20 mouse cellular contexts compared by ENCODE assay signal in genomic region chr13:114091231-114091630, GRCm38 (mm10).
DNase-seq lines count a peak whose midpoint lies in the region; ATAC-seq lines count a peak whose summit lies in the region.
"Had no signal": no experiment of that assay in that cellular context is flagged by ENCODE, and none has a peak within 500 bp of the region (broad histone marks: within the 10 kb centered on the region; RNA-seq: fewer than 3 reads in every experiment).

No protein-coding gene starts in this region.

- H3K27me3 ChIP-seq in embryonic facial prominence, embryonic 11.5 days (ENCODE audit: control insufficient read depth, insufficient read depth, low read length): no peaks in the 10 kb centered on the region
- no peaks in the 10 kb centered on the region for H3K27me3 ChIP-seq in limb, embryonic 11.5 days (ENCODE audit: control insufficient read depth, insufficient read depth, low read length)
- no peaks in the 10 kb centered on the region for H3K27me3 ChIP-seq in kidney, embryonic 15.5 days
- H3K27me3 ChIP-seq in neural tube, embryonic 15.5 days (replicated peaks): no peaks in the 10 kb centered on the region
- no peaks in the 10 kb centered on the region for H3K27me3 ChIP-seq in hindbrain, embryonic 16.5 days (replicated peaks; ENCODE audit: control insufficient read depth, insufficient read depth, low read length)
- H3K27me3 ChIP-seq: CH12.LX; forebrain, embryonic 13.5 days had no signal

- H3K4me3 ChIP-seq in embryonic facial prominence, embryonic 11.5 days (ENCODE audit: low read depth, low read length): no peak overlapping the region
- no peak overlapping the region for H3K4me3 ChIP-seq in limb, embryonic 11.5 days (ENCODE audit: low read depth, low read length)
- no peak overlapping the region for H3K4me3 ChIP-seq in kidney, embryonic 15.5 days (replicated peaks)
- H3K4me3 ChIP-seq in neural tube, embryonic 15.5 days (replicated peaks): no peak overlapping the region
- H3K4me3 ChIP-seq in hindbrain, embryonic 16.5 days (ENCODE audit: low read length): no peak overlapping the region
- H3K4me3 ChIP-seq: forebrain, embryonic 13.5 days; heart, embryonic 10.5 days had no signal

- DNase-seq in heart, adult 11 months: peak; percentile 79
- no peak for DNase-seq in heart, postnatal 25 days (ENCODE audit: low spot score)
- peak; percentile 53 for DNase-seq in embryonic facial prominence, embryonic 11.5 days (ENCODE audit: low spot score)
- DNase-seq in limb, embryonic 11.5 days (ENCODE audit: low spot score): peak; percentile 31
- DNase-seq in adrenal gland, postnatal 25 days: no peak
- DNase-seq: adrenal gland, adult 2 months; cerebellum, adult 11 months; cerebellum, adult 8-10 months; cerebellum, postnatal 14 days; gastrocnemius, postnatal 36 days; heart, adult 18-20 months; heart, postnatal 10 days had no signal

- 47% methylated on average over 9 of the region's 9 CpGs for WGBS in embryonic facial prominence, embryonic 11.5 days
- 31% methylated on average over 9 of the region's 9 CpGs for WGBS in limb, embryonic 11.5 days
- WGBS in kidney, embryonic 15.5 days: 77% methylated on average over 9 of the region's 9 CpGs
- 84% methylated on average over 9 of the region's 9 CpGs for WGBS in neural tube, embryonic 15.5 days
- 85% methylated on average over 9 of the region's 9 CpGs for WGBS in hindbrain, embryonic 16.5 days

- intact Hi-C loops in heart, postnatal 25 days (cut with DNase I): no loop called here

- no peak overlapping the region for H3K4me2 ChIP-seq in embryonic facial prominence, embryonic 11.5 days (ENCODE audit: low read depth, low read length)
- H3K4me2 ChIP-seq in limb, embryonic 11.5 days (ENCODE audit: low read depth, severe bottlenecking): no peak overlapping the region
- no peak overlapping the region for H3K4me2 ChIP-seq in kidney, embryonic 15.5 days
- no peak overlapping the region for H3K4me2 ChIP-seq in neural tube, embryonic 15.5 days
- no peak overlapping the region for H3K4me2 ChIP-seq in hindbrain, embryonic 16.5 days (ENCODE audit: low read length)
- H3K4me2 ChIP-seq: forebrain, embryonic 13.5 days; hindbrain, embryonic 14.5 days had no signal

- no peaks in the 10 kb centered on the region for H3K36me3 ChIP-seq in embryonic facial prominence, embryonic 11.5 days (replicated peaks; ENCODE audit: control insufficient read depth, insufficient read depth, low read depth, low read length)
- H3K36me3 ChIP-seq in limb, embryonic 11.5 days (ENCODE audit: control insufficient read depth, insufficient read depth, low read length): 0 out of 2 replicates have a peak, but pooled peaks cover 2% of the 10 kb centered on the region
- 0 out of 2 replicates have a peak, but pooled peaks cover 3% of the 10 kb centered on the region for H3K36me3 ChIP-seq in kidney, embryonic 15.5 days
- H3K36me3 ChIP-seq in neural tube, embryonic 15.5 days: no peaks in the 10 kb centered on the region
- no peaks in the 10 kb centered on the region for H3K36me3 ChIP-seq in hindbrain, embryonic 16.5 days (ENCODE audit: control insufficient read depth, insufficient read depth, low read length)
- H3K36me3 ChIP-seq: heart, embryonic 10.5 days had no signal

- no peaks in the 10 kb centered on the region for H3K4me1 ChIP-seq in embryonic facial prominence, embryonic 11.5 days (ENCODE audit: control insufficient read depth, insufficient read depth, low read length)
- no peaks in the 10 kb centered on the region for H3K4me1 ChIP-seq in limb, embryonic 11.5 days (ENCODE audit: control insufficient read depth, insufficient read depth, low read length)
- H3K4me1 ChIP-seq in kidney, embryonic 15.5 days: 0 out of 2 replicates have a peak, but pooled peaks cover 3% of the 10 kb centered on the region
- H3K4me1 ChIP-seq in neural tube, embryonic 15.5 days: no peaks in the 10 kb centered on the region
- H3K4me1 ChIP-seq in hindbrain, embryonic 16.5 days (ENCODE audit: control insufficient read depth, insufficient read depth, low read depth, low read length): no peaks in the 10 kb centered on the region

- no peak for ATAC-seq in embryonic facial prominence, embryonic 11.5 days (replicated peaks; ENCODE audit: insufficient number of reproducible peaks, low FRiP score, low TSS enrichment, low read depth)
- ATAC-seq in limb, embryonic 11.5 days (ENCODE audit: insufficient number of reproducible peaks, low FRiP score, low TSS enrichment, low read depth): no peak
- ATAC-seq in kidney, embryonic 15.5 days (replicated peaks; ENCODE audit: low FRiP score): no peak
- ATAC-seq in neural tube, embryonic 15.5 days (ENCODE audit: low FRiP score): no peak
- ATAC-seq in hindbrain, embryonic 16.5 days: no peak
- ATAC-seq: forebrain, embryonic 13.5 days; intestine, embryonic 16.5 days had no signal

- no peak overlapping the region for H3K27ac ChIP-seq in embryonic facial prominence, embryonic 11.5 days (replicated peaks; ENCODE audit: low read depth, low read length)
- no peak overlapping the region for H3K27ac ChIP-seq in limb, embryonic 11.5 days (replicated peaks; ENCODE audit: low read depth, low read length)
- H3K27ac ChIP-seq in kidney, embryonic 15.5 days: no peak overlapping the region
- H3K27ac ChIP-seq in neural tube, embryonic 15.5 days (replicated peaks): no peak overlapping the region
- H3K27ac ChIP-seq in hindbrain, embryonic 16.5 days (ENCODE audit: low read depth, low read length): no peak overlapping the region
- H3K27ac ChIP-seq: forebrain, embryonic 13.5 days; heart, embryonic 10.5 days; hindbrain, embryonic 14.5 days had no signal

- H3K9ac ChIP-seq in embryonic facial prominence, embryonic 11.5 days (replicated peaks; ENCODE audit: low read length): no peak overlapping the region
- no peak overlapping the region for H3K9ac ChIP-seq in limb, embryonic 11.5 days (ENCODE audit: low read length)
- no peak overlapping the region for H3K9ac ChIP-seq in kidney, embryonic 15.5 days
- H3K9ac ChIP-seq in neural tube, embryonic 15.5 days (replicated peaks): no peak overlapping the region
- H3K9ac ChIP-seq in hindbrain, embryonic 16.5 days (ENCODE audit: low read depth, low read length): no peak overlapping the region
- H3K9ac ChIP-seq: forebrain, embryonic 13.5 days; hindbrain, embryonic 14.5 days had no signal

- no peaks in the 10 kb centered on the region for H3K9me3 ChIP-seq in embryonic facial prominence, embryonic 11.5 days (replicated peaks; ENCODE audit: control insufficient read depth, low read length)
- H3K9me3 ChIP-seq in limb, embryonic 11.5 days (ENCODE audit: control insufficient read depth, low read length): no peaks in the 10 kb centered on the region
- no peaks in the 10 kb centered on the region for H3K9me3 ChIP-seq in kidney, embryonic 15.5 days (replicated peaks)
- no peaks in the 10 kb centered on the region for H3K9me3 ChIP-seq in neural tube, embryonic 15.5 days (replicated peaks)
- no peaks in the 10 kb centered on the region for H3K9me3 ChIP-seq in hindbrain, embryonic 16.5 days (ENCODE audit: control insufficient read depth, low read length)
- H3K9me3 ChIP-seq: forebrain, embryonic 13.5 days; heart, embryonic 10.5 days had no signal

Comparison
In these comparisons a context has a peak if more than half of its experiments do, and no peak if none do; other contexts are left out.
1. DNase-seq: peak in heart, adult 11 months (single experiment), embryonic facial prominence, embryonic 11.5 days (single experiment) and limb, embryonic 11.5 days (single experiment); none in heart, postnatal 25 days (single experiment) and adrenal gland, postnatal 25 days (single experiment).